Mouse (Mus musculus): ENCODE results near the gene Syn3.
"Not testable (repeated sequence)": the region's sequence is repeated elsewhere in the genome, so short reads cannot be mapped to it uniquely, and the experiment has no call there.

Syn3 gene

GRCm38 (mm10) chr10:86418345-86418744 lies 80.4 kb downstream of the Syn3 start:
- DNase-seq (ENCODE audit: low spot score in 2 of 2), result no peak

GRCm38 (mm10) chr10:86416806-86417205 lies 81.9 kb downstream of the Syn3 start:
- DNase-seq (ENCODE audit: low spot score in 2 of 2), result no peak

- DNase-seq (ENCODE audit: low spot score in 2 of 2), result no peak
These were observed 87.8 kb downstream of the Syn3 start for GRCm38 (mm10) chr10:86410868-86411267.

GRCm38 (mm10) chr10:86406952-86407351 lies 91.7 kb downstream of the Syn3 start:
- no peak for DNase-seq (ENCODE audit: low spot score in 2 of 2)

- DNase-seq (ENCODE audit: low spot score in 2 of 2), result no peak
These were observed 100.4 kb downstream of the Syn3 start for GRCm38 (mm10) chr10:86398347-86398720.

GRCm38 (mm10) chr10:86397577-86398346 lies 100.9 kb downstream of the Syn3 start:
- no peak for DNase-seq (ENCODE audit: low spot score in 2 of 2)

GRCm38 (mm10) chr10:86392399-86392798 lies 106.3 kb downstream of the Syn3 start:
- no peak for DNase-seq (ENCODE audit: low spot score in 2 of 2)

- DNase-seq (ENCODE audit: low spot score in 2 of 2), result no peak
These were observed 108.8 kb downstream of the Syn3 start for GRCm38 (mm10) chr10:86389913-86390312.

- DNase-seq (ENCODE audit: low spot score in 2 of 2), result no peak
These were observed 109.3 kb downstream of the Syn3 start for GRCm38 (mm10) chr10:86389357-86389756.

- no peak for DNase-seq (ENCODE audit: low spot score in 2 of 2)
These were observed 109.9 kb downstream of the Syn3 start for GRCm38 (mm10) chr10:86388803-86389202.

- DNase-seq (ENCODE audit: low spot score in 2 of 2), result no peak
These were observed 110.8 kb downstream of the Syn3 start for GRCm38 (mm10) chr10:86387821-86388440.

- DNase-seq (ENCODE audit: low spot score in 2 of 2), result no peak
These were observed 112.5 kb downstream of the Syn3 start for GRCm38 (mm10) chr10:86386232-86386631.

GRCm38 (mm10) chr10:86385656-86386055 lies 113.0 kb downstream of the Syn3 start:
- no peak for DNase-seq (ENCODE audit: low spot score in 2 of 2)

- no peak for DNase-seq (ENCODE audit: low spot score in 2 of 2)
These were observed 114.0 kb downstream of the Syn3 start for GRCm38 (mm10) chr10:86384655-86385054.

GRCm38 (mm10) chr10:86381922-86382260 lies 116.8 kb downstream of the Syn3 start:
- DNase-seq (ENCODE audit: low spot score in 2 of 2), result no peak

- no peak for DNase-seq (ENCODE audit: low spot score in 2 of 2)
These were observed 117.4 kb downstream of the Syn3 start for GRCm38 (mm10) chr10:86381150-86381921.

- no peak for DNase-seq (ENCODE audit: low spot score in 2 of 2)
These were observed 118.1 kb downstream of the Syn3 start for GRCm38 (mm10) chr10:86380626-86381025.

GRCm38 (mm10) chr10:86378803-86379202 lies 119.9 kb downstream of the Syn3 start:
- DNase-seq (ENCODE audit: low spot score in 2 of 2), result not testable (repeated sequence)

- no peak for DNase-seq (ENCODE audit: low spot score in 2 of 2)
These were observed 122.1 kb downstream of the Syn3 start for GRCm38 (mm10) chr10:86376392-86377185.

- DNase-seq (ENCODE audit: low spot score in 2 of 2), result no peak
These were observed 122.8 kb downstream of the Syn3 start for GRCm38 (mm10) chr10:86375903-86376302.

GRCm38 (mm10) chr10:86374061-86374460 lies 124.6 kb downstream of the Syn3 start:
- no peak for DNase-seq (ENCODE audit: low spot score in 2 of 2)

GRCm38 (mm10) chr10:86371561-86371960 lies 127.1 kb downstream of the Syn3 start:
- no peak for DNase-seq (ENCODE audit: low spot score in 2 of 2)

Measured in natural killer cell, adult 2 months (primary cell).